Mouse (Mus musculus) retina, embryonic 14.5 days (tissue): ENCODE measurements around the gene Astn2.

Experiments used
- DNase-seq: peaks from one replicate; pipeline ENCODE4 v3.0.0-alpha.2; 2015; ENCODE audit warnings: low spot score

The Astn2 gene

DNA sequence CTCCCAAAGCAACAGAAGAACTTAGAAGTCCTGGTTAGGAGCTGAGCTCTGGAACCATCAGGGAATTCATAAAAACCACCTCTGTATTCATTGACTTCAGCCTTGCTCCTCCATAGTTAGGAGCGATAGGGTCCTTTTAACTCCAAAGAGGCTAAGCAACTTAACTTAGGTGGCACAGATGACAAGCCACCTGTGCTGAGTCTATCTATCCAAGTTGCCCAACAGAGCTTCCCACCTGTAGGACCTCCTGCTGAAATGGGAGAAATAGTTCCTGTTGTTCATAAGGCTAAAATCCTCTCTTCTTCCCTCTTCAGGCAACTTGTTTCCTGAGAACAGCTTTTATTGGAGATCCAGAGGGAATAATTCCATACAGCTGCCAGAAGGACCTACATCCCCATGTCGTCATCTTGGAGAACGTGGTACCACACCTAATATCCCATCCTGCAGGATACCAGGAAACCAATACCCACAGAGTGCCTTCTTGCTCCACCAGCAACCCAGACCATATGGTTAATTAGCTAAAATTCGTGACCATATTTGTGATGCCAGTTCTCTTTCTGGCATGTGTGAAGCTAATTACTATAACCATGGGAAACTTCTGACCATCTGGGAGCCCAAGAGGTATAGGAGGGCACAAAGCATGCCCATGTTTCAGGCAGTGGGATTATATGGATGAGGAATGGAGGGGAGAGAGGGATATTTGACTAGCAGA, 730.0 kb downstream of the Astn2 start:
- DNase-seq = no peak

DNA sequence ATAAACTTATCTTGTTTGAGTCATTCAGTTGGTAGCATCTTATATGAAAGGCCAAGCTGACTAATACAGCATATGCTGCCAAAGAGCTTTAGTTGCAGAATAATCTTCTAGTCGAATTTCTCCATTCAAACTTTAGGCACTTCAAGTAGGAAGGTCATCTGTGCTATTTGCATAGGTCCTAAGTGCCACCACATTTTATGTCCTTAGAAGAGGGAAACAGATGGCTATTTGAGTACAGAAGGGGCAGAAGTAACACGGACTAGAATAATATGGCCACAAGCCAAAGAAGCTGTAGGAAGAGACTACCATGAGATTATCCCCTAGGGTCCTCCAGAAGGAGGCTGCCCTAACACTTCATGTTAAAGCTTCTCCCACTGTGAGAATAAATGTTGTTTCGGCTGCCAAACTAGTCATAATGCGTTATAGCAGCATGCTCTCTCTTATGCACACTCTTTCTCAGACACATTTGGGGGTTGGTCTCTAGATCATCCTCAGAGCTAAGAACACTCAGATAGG, 730.9 kb downstream of the Astn2 start:
- DNase-seq = no peak

DNA sequence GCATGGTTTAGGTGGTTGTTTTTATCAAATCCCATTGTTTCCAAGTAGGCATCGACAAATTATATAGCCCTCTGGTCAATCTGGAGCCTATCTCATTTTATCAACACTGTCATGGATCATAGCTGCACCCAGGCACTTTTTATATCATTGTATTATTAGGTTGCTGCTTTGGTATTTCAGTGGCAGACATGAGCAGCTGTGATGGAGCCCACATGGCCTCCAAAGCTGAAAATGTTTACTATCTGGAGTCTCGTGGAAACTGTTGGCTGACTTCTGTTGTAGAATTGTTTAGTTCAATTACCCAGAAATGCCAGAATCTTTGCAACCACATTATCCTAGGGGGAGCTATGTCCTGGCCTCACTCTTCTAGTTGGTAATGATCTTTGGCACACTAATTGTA, 732.1 kb downstream of the Astn2 start:
- DNase-seq = no peak

DNA sequence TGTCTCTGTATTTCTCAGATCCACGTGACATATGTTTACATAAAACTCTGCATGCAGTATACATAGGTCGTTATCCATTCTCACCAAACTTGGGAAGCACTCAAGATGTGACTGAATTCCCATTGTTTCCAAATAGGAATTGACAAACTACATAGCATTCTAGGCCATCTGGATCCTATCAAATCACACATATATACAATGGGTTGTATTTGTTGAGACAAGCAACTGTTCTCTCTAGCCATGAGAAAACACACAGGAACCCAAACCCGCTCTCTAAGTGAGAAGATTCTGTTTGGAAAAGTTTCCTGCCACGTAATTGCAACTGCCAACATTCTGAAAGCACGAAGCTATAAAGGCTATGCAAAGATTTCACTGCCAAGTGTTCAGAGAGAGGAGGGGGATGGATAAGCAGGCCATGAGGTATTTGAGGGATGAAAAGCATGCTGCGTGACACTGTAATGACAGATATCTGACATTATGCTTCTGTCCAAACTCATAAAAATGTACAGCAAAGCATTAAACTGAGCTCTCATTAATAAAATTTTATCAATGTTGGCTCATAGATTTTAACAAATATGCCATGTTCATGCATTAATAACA, 732.7 kb downstream of the Astn2 start:
- no peak for DNase-seq

DNA sequence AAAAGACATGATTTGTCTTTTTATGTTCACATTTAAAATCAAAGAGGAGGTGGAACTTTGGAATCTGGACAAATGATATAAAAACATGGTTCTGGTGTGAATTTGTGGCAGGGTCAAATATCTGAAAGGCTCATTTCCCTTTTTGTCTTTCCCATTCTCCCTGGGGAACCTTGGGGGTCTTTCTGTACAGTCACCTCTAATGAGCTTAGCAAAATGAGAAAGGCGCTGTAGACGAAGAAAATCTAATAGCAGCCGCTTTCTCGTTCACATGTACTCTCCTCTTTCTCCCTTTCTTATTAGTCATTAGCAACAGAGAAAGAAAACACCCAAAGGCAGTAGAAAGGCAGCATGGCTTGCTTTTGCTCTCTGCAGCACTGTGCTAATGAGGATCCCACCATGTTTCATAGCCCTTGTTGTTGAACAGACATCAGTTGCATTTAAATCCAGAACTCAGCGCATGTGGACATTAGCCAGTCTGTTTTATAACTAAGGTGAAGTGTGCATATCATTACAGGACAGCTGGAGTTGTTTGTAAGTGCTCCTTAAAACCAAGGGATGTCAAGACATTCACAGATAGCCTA, 737.3 kb downstream of the Astn2 start:
- no peak for DNase-seq

DNA sequence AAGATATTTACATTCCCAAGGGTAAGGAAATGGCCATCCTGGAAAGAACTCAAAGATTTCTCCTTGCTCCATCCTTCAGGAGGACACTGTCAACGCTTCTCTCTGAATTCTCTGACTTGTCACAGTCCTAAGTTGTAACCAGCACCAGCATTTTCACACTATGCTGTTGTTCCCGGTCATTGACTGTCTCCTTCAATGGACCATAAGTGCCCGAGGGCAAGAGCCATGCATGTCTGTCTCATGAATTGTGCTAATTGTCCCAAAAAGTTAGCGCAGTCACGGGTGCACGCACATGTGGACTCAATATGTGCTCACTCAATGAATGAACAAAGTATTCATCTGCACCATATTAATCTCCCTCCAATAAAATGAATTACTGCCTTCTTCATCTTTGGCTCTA, 741.2 kb downstream of the Astn2 start:
- DNase-seq = no peak

DNA sequence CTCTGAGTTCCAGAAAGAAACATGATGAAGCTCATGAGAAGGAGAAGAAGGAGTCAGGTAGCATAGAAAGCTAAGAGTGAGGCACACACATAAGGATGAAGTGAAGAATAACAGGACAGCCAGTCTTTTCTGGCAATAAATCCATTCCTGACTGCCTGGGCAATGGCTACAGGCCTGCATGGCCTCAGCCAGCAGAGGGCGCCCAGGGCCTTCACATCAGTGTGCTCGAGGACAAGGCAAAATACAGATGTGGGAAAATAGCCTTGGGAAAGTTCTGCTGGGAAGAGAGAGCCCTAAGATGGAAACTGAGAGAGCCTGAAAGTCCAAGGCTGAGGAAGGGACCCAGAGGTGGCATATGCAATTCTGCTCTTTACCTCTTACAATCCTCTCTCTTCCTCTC, 749.7 kb downstream of the Astn2 start:
- peak; percentile 92 for DNase-seq

DNA sequence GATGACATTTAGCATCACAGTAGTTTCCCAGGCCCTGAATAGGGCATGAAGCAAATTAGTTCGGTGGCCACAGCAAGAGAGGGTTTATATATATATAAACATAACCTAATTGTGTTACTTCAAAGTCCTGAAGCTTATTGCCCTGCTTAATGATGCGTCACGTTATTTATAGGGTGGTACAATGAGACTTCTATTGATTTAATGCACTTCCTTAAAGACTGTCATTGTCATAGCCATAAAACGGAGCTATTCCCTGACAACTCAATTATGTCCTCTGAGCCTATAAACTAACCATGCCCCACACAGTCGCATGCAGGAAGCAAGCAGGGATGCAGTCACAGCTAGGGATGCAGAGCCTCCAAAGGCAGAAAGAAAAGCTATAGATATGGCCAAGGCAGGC, 761.8 kb downstream of the Astn2 start:
- no peak for DNase-seq

DNA sequence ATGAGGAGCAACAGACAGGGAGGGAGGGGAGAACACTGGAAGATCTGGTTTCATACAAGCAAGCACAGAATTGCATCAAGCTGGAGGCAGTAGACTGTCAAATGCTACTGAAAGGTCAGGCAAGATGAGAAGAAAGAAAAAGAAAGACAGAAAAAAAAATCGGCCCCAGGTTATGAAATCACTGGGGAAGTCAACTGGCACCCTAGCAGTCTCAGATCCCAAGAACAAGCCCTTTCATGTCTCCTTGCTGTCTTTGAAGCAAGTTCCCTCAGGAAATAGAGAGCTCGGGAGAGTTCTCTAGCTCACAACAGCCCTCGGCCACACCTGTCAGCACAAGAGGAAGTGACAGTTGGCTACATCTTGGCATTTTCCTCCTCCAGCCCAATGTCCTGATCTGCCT, 766.2 kb downstream of the Astn2 start:
- no peak for DNase-seq

DNA sequence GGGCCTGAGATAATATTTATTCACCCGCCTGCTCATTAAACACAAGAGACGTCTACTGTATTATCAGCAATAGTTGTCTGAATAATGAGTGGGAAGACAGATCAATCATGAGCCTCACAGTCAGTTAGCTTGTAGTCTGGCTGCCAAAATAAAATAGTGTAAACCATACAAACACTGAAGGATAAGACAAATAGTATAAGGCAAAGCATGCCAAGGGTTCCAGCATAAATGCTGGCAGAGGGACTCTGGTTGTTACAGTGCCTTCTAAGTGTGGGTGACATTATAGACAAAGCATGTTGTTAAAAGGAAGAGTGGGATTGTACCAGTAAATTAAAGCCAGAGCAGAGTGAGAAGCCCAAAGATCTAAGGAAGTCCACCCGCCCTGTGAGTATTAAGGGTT, 784.3 kb downstream of the Astn2 start:
- DNase-seq = no peak

DNA sequence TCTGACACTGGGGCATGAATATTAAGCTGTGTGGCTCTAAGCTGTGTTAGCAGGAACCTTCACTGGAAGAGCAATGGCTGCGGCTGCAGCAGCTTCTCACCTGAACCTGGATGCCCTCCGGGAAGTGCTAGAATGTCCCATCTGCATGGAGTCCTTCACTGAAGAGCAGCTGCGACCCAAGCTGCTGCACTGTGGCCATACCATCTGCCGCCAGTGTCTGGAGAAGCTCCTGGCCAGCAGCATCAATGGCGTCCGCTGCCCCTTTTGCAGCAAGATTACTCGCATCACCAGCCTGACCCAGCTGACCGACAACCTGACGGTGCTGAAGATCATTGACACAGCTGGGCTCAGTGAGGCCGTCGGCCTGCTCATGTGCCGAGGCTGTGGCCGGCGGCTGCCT, 791.3 kb downstream of the Astn2 start:
- DNase-seq = no peak

DNA sequence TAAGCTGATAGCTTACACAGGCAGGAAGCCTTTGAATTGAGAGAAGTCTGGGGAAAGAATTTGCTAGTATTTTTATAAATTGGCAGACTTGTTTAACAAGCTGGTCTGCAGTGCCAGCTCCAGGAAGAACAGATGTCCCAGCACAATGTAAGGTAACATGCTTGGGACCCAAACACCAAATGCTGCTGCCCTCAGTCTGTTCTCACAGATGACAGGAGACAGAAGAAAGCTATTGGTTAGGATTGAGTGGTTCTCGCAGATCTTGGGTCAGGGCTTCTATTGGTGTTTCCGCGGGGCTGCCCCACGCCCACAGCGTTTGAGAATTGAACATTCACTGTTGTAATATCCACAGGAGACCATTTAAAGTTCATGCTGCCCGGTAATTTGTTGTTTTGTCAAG, 793.5 kb downstream of the Astn2 start:
- no peak for DNase-seq

DNA sequence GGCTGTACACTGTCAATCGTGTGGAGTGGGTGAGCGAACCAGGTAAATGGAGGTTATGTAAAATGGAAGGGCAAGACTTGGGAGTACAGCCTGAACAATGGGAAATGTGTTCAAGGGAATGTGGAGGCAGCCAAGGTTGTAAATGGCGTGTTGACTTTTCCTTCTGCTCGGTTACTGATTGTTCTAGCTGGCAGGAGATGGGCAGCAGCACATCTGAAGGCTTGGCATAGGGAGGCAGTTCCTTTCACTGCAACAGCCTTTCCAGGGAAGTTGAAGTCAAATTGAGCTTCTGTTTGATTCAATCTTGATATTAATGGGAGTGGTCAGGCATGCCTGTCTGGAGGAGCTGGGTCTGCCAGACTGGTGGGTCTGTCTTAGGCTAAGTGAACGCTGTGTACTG, 794.1 kb downstream of the Astn2 start:
- no peak for DNase-seq

DNA sequence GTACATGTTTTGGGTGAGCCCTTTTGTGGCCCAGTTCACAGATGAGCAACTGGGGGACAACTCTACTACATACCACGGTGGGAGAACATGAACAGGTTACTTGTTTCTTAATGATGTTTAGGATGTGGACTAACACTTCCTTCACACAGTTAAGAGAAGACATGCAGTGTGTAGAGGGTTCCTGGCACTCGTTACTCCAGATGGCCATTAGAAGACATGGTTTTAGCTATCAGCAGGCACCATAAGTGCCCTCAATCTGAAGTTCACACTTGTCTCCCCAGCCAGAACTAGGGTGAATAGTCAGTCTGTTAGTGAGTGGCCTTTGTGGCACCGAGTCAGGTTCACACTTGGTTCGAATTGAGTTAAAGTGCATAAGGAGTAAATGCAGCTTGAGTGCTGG, 796.3 kb downstream of the Astn2 start:
- no peak for DNase-seq

DNA sequence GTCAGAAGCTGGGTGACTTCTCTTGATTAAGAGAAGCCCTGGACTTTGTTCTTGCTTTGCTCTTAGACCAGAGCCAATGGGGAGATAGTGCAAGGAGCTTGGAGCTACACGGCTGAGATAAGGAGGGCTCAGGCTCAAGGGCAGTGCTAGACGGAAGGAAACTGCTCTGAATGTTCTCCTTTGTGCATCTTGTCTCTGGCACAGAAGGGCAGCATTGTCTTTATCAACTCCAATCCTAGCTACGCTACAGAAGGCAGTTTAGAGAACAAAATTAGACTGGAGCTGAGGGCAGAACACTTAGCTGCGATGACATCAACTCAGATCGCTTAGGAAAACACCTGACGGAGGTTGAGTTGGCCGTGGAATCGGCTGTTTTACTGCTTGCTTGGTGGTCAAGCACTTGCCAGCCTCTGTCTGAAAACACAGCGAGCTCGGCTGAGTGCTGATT, 797.2 kb downstream of the Astn2 start:
- no peak for DNase-seq

DNA sequence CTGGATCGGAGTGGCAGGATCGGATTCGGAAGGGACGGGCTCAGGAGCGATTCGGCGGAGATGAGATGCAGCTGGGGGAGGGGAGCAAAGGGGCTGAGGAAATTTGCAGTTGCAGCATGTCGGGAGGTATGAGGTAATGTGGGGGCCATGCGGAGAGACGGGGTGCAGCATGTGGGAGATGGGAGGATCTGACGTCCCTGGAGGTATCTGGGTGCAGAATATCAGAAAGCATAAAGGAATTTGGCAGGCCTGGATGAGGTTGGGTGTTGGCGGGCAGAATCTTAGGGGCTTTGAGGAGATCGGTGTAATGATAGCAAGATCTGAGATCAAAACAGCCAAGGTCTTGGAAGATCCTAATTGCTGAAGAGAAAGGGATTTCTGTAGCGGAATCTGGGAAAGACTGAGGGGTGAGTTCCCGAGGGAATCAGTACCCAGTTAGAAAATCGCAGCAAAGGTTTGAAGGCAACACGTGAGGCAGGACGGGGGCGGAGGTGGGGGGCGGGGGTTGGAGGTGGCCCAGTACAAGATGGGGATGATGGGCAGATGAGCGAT, 799.2 kb downstream of the Astn2 start:
- DNase-seq = peak; percentile 53

DNA sequence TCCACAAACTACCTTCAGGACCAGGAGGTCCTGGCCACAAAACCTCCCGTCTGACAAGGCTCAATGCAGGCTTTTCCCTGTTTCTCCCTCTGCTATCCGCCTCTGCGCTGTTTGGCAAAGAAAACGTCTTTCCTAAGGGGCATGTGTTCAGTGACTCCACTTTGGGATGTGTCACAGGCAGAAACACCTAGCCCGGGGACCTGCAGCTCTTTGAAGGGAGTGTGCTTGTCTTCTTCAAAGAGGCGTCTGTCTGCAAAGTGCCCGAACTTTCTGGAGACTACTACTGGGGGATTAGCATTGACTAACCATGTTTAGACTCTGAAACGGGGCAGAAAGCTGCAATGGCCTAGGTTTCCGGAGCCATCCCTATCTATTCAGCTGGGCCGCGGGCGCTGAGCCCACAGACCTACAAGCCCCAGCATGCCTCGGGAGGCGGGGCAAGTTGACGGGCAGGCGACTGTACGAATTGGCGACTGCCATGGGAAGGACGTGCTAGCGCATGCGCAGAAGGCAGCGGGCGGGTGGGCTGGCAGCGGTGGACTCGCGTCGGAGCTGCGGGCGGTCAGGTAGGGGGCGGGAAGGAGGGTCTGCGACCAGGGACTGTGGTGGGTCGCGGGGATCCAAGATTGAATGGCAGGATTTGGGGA, 799.8 kb downstream of the Astn2 start, which contains the start of gene Trim32:
Gene Trim32, plus strand, starts transcription at position 483 of the 647 bp plus-strand sequence.
- DNase-seq = peak; percentile 96

DNA sequence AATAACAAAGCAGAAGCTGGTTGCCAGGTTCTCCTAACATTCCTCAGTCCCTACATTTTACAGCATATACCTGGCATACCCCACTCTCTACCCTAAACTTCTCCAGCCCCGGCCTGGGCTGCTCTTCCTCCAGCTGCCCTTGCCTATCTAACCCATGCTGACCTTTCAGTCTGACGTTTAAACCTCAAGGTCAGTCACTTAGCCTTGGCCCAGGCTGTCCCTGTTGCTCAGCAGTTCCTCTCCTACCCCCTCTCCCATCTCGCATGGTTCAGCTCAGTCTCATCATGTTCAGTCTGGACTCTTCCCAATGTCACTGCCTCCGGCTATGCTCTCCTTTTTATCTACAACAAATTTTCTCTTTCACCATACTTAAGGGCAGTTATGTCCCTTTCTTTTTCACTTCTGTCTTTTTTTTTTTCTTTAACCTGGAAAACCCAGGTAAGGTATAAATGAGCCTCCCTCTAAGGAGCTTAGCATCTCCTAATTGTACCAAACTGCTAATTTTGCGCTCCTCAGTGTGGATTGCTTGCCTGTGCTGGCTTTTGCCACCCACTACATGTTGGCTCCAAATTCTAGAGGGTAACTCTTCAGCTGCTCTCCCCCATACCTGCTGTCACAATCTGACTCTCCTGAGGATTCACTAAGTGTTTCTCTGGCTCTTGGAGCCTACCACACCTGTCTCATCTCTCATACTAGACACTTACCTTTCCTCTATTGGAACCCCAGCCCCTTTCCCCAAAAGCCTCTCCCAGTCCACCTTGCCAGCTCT, 809.6 kb downstream of the Astn2 start:
- DNase-seq = no peak

DNA sequence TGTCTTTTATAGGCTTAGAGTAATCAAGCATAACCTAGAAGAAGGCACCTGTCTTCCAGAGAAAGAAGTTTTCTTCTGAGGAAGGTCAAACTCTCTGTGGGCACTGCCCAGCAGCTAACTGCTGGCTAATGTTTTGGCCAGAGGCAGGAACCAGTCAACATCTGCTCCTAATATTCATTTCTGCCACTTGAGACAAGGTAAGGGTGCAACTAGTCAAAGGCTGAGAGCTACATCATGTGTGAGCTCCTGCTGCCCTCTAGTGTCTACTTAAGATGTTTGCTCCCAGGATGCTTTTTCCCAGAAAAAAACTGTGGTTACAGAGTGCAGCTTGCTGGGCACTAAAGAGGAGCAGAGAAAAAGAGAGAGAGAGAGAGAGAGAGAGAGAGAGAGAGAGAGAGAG, 814.6 kb downstream of the Astn2 start:
- peak; percentile 84 for DNase-seq

DNA sequence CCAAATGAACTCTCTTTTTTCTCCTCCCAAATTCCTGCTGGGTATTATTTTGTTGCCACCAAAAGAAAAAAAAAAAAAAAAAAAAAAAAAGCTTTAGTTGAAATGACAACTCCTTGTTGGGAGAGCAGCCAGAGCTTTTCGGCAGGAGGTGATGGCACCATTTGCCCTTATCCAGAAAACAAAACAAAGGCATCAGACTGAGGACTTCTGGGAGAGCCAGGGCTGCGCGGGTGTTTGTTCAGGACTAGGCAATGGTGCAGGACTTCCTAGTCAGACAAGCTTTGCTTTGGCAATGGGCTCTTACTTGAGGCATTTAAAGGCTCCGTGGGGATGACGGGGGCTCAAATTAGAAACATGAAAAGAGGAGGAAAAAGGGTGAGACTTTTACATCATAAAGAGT, 817.5 kb downstream of the Astn2 start:
- DNase-seq = no peak

DNA sequence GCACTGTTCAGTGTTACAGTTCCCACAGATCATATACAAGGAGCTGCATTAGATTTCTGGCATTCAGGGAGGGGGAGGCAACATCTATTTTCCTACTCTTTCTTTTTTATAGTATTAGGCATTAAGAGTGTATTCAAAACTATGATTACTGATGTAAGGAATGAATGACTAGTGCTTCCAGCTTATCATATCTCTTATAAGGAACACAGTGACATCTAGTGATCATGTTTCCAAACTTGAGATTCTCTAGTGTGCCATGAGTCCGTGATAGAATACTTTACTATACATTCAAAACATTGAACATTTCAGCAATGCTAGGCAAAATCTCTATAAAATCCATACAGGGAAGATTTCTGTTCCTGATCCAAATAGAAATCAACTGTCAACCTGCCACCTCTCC, 824.2 kb downstream of the Astn2 start:
- no peak for DNase-seq

DNA sequence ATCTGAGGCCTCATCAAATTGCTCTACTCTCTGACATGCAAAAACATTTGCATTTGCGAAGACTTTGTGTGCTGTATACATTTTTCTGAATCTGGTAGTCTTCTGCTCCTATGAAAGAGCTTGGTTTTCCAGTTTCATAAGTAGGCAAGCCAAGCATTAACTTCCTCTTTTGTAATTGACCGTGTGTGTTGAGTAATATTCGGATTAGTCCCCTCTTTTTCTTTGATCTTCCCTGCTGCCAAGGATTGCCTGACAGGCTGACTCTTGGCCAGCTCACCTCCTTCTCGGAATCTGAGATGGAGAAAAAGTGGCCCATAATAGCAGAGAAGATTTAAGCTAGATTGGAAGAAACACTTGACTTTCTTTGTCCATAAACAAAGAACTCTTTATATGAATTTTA, 838.9 kb downstream of the Astn2 start:
- DNase-seq = no peak
